Mouse (Mus musculus) layer of hippocampus, postnatal 14 days (tissue): ENCODE results near the gene Hist1h2be. TPM values are rescaled to one million over a fixed set of nuclear protein-coding genes. Genes with fewer than 3 reads are reported as not detected.
A peak's percentile ranks its signal among the peaks of the same experiment; 100 is the strongest.
"Not testable (repeated sequence)": the region's sequence is repeated elsewhere in the genome, so short reads cannot be mapped to it uniquely, and the experiment has no call there.

Experiments
- DNase-seq, 2 experiments: peaks; one replicate each; pipeline ENCODE4 v3.0.0; 2021 to 2022; ENCODE audit warnings: low spot score in 2 of 2, mixed read lengths in 1 of 2
- total RNA-seq, 2 experiments: library from RNA; stranded (reverse); gene quantifications; 2 replicates each; pipeline ENCODE4 v1.2.3; 2021

Hist1h2be gene
- total RNA-seq, 2 experiments from 2014 or later: 6.8 to 8.7 TPM

GRCm38 (mm10) chr13:23592614-23593013 is 28.3 kb downstream of the Hist1h2be start:
- no peak for DNase-seq

GRCm38 (mm10) chr13:23591886-23592285 is 29.0 kb downstream of the Hist1h2be start:
- DNase-seq: not testable (repeated sequence)

- DNase-seq: no peak
Measured at GRCm38 (mm10) chr13:23591206-23591605, 29.7 kb downstream of the Hist1h2be start.

GRCm38 (mm10) chr13:23586940-23587225 is 34.0 kb downstream of the Hist1h2be start:
- DNase-seq: no peak

GRCm38 (mm10) chr13:23586099-23586939 is 34.6 kb downstream of the Hist1h2be start:
- no peak for DNase-seq

DNA sequence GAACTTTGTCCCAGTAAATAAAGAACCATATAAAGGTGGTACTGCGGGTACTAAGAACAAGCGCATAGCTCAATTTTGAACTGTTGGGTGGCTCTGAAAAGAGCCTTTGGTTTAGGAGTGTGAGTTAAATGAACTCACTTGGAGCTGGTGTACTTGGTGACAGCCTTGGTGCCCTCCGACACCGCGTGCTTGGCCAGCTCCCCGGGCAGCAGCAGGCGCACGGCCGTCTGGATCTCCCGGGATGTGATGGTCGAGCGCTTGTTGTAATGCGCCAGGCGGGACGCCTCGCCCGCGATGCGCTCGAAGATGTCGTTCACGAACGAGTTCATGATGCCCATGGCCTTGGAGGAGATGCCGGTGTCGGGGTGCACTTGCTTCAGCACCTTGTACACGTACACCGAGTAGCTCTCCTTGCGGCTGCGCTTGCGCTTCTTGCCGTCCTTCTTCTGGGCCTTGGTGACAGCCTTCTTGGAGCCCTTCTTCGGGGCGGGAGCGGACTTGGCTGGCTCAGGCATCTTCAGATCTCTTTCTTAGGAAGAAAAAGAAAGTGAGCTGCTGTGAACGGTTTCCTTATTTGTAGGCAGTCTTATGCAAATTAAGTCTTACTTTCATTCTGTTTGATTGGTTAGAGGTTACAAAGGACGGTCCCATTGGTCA is 35.4 kb downstream of the Hist1h2be start:
- DNase-seq: peak; percentile 61 to 89

DNA sequence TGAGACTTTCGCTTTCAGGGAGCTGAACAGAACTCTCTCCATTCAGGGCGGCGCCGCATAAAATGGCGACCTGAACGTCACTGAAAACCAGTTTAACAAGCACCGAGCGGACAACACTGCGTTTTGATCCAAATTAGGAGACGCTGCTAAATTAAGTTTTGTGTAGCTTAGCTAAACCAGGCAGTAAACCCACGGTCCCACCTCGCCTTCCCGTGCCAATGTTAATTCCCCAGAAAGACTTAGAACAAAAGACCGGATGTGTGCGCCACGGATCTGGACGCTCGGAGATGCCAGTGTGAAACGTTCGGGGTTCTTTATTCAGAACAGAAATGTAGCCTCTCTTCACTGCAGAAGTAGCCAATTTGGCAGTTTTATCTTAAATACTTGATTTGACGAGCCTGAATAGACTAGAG is 35.9 kb downstream of the Hist1h2be start:
- DNase-seq: peak; percentile 68 to 71

DNA sequence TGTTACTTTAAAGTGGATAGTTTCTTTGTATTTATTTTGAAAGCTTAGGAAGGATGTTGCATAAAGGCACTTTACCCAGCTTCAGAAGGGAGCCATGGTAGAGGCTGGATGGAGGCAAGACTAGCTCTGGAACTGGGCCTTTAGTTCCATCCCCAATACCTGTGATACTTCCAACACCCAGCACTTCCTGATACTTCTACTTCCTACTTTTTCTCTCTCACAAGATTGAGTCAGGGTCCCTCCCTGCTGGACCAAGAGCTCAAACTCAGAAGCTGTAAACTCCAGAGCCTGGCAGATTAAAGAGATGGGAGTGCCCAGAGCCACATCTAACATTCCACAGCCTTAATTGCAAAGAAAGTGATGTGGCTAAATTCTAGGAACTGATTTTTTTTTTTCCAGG is 36.6 kb downstream of the Hist1h2be start:
- no peak for DNase-seq

GRCm38 (mm10) chr13:23583387-23584068 is 37.4 kb downstream of the Hist1h2be start:
- DNase-seq: no peak

DNA sequence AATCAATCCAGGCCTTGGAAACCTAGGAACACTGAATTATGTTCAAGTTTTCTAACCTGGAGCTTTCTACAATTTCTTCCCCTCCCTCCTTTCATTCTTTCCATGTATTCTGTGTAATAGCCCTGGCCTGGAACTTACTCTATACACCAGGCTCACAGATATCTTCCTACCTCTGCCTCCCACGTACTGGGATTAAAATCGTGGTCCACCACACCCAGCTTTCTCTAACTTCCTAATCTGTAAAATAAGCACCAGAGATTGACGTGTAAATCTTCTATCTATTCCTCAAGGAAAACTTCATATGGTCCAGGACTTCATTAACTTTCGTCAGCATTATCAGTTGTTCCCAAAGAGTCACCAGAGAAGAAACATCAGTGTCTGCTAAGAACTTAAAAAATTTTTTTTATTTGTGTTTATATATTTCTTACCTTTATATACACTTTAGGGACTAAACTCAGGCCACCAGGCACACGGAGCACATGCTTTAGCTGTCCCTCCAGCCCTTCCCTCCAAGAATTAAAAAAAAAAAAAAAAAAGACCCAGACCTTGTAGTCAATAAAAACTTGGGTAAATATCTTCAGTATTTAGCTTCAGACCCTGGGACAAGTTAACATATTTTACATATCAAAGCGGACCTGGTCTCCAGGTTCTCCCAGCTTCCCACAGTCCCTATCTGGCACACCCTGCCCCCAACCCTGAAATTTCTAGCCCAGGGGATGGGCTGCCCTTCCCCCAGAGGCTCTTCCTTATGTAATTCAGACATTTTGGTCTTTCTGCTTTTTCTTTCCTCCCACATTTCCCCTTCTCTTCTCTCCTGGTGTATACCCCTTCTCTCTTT is 38.5 kb downstream of the Hist1h2be start:
- no peak for DNase-seq

DNA sequence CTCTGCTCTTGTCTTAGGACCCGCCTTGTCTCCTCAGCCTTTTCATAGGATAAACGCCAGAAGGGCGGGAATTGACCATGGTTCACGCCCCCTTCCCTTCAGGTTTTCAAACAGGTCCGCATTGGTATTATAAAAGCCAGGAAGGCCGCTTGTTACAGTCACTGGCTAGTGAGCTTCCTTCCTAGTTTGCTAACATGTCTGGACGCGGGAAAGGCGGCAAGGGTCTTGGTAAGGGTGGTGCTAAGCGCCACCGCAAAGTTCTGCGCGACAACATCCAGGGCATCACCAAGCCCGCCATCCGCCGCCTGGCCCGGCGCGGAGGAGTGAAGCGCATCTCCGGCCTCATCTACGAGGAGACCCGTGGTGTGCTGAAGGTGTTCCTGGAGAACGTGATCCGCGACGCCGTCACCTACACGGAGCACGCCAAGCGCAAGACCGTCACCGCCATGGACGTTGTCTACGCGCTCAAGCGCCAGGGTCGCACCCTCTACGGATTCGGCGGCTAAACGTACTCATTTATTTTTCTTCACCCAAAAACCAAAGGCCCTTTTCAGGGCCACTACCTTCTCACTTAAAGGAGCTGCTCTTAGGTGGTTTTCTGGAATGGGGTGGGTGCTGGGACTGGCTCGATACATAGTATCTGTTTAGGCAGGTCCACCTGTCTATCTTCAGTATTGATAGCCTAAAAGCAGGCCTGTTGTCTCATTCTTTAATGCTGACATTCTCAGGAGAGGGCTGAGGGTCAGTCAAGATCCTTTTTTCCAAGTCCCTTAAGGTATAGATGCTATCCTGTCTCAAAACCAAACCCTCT is 39.3 kb downstream of the Hist1h2be start, which contains the start of gene Hist1h4d:
TSS of gene Hist1h4d (plus strand) at position 191 of the 811 bp plus-strand sequence.
- DNase-seq: peak; percentile 97 to 99

GRCm38 (mm10) chr13:23577835-23578234 is 43.1 kb downstream of the Hist1h2be start:
- no peak for DNase-seq

DNA sequence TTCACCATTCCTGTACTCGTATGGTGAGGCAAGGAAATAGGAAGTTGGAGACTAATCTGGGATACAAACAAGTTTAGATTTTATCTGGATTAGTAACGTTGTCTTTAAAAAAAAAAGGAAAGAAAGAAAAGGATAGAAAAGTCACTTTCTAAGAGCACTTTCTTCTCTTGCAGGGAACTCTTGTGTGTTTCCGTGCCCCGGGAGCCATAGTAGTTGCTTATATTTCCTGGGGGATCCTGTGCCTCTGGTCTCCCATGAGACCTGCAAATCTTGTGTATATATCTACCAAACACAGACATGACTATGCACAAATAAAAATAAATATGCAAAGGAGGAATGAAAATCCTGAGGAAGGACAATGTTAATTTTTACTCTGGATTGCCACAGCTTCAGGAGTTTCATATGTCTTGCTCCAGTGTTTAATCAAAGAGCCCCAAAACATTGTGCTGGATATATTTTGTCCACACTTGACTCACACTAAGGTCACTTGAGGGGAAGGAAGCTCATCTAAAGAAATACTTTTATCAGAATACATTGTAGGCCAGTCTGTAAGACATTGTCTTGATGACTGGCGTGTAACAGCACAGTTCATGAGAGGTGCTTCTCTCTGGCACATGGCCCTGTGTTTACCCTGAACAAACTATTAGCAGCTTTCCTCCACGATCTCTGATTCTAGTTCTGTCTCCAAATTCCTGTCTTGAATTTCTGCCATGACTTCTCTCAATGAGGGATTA is 43.9 kb downstream of the Hist1h2be start:
- no peak for DNase-seq

GRCm38 (mm10) chr13:23576351-23576881 is 44.5 kb downstream of the Hist1h2be start:
- no peak for DNase-seq

DNA sequence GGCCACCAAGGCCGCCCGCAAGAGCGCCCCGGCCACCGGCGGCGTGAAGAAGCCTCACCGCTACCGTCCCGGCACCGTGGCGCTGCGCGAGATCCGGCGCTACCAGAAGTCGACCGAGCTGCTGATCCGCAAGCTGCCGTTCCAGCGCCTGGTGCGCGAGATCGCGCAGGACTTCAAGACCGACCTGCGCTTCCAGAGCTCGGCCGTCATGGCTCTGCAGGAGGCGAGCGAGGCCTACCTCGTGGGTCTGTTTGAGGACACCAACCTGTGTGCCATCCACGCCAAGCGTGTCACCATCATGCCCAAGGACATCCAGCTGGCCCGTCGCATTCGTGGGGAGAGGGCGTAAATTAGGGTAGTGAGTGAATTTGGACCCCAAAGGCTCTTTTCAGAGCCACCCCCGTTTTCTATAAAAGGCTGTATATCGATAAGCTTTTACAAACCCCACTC is 45.0 kb downstream of the Hist1h2be start:
- DNase-seq: not testable (repeated sequence)

GRCm38 (mm10) chr13:23575271-23575851 is 45.6 kb downstream of the Hist1h2be start, which contains the start of gene Hist1h3d:
TSS of gene Hist1h3d (plus strand) at chr13:23575763.
- peak in 1 of 2 experiments; percentile 87 for DNase-seq

GRCm38 (mm10) chr13:23574546-23575170 is 46.3 kb downstream of the Hist1h2be start:
- not testable (repeated sequence) for DNase-seq

DNA sequence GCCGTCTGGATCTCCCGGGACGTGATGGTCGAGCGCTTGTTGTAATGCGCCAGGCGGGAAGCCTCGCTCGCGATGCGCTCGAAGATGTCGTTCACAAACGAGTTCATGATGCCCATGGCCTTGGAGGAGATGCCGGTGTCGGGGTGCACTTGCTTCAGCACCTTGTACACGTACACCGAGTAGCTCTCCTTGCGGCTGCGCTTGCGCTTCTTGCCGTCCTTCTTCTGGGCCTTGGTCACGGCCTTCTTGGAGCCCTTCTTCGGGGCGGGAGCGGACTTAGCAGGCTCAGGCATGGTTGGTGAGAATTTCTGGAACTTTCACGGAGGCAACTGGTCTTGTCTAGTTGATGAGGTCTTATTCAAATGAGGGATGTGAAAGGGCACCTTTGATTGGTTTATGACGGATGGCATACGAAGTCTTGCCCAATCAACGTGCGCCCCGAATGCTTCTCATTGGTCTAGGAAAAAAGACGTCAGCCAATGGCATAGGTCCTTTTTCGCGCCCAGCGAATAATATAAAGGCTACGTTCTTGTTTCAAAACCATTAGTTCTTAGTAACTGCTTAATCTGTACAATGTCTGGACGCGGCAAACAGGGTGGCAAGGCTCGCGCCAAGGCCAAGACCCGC is 46.9 kb downstream of the Hist1h2be start, which contains the start of the genes Hist1h2bf and Hist1h2ad:
TSS of gene Hist1h2bf (minus strand) at position 299 of the 627 bp plus-strand sequence.
TSS of gene Hist1h2ad (plus strand) at position 484 of the 627 bp plus-strand sequence.
- peak; percentile 88 to 98 for DNase-seq
